In the genomic region with DNA sequence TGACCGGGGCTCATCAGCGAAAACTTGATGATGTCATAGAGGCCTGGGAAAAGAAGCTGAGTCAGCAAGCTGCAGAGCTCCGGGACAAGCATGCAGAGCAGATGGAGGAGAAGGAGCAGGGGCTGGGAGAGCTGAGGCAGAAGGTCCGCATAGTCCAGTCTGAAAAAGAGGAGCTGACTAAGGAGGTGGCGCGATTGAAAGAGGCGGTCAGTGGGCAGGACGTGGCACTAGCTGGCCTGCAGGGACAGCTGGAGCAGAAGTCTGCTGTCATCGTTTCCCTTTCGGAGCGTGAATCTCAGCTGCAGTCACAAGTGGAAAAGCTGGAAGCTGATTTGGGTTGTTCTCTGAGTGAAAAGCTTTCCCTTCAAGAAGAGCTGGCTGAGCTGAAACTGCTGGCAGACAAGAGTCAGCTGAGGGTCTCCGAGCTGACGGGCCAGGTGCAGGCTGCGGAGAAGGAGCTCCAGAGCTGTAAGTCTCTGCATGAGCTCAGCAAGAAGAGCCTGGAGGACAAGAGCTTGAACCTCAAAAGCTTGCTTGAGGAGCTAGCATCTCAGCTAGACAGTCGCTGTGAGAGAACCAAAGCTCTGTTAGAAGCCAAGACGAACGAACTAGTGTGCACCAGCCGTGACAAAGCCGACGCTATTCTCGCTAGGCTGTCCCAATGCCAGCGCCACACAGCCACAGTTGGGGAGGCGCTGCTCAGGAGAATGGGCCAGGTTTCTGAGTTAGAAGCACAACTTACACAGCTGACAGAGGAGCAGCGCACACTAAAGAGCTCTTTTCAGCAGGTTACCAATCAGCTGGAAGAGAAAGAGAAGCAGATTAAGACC, we compare ENCODE assay signal across 8 mouse cellular contexts. TPM values are rescaled to one million over a fixed set of nuclear protein-coding genes. Genes with fewer than 3 reads are reported as not detected.
DNase-seq lines count a peak whose midpoint lies in the region; ATAC-seq lines count a peak whose summit lies in the region.
"Had no signal": no experiment of that assay in that cellular context is flagged by ENCODE, and none has a peak within 500 bp of the region (broad histone marks: within the 10 kb centered on the region; RNA-seq: fewer than 3 reads in every experiment).

No protein-coding gene starts in this region.

- no peaks in the 10 kb centered on the region for H3K4me1 ChIP-seq in midbrain, embryonic 11.5 days (ENCODE audit: control insufficient read depth, insufficient read depth, low read length)
- H3K4me1 ChIP-seq in midbrain, embryonic 15.5 days: no peaks in the 10 kb centered on the region

- ATAC-seq in midbrain, embryonic 11.5 days (ENCODE audit: low FRiP score): no peak
- no peak for ATAC-seq in midbrain, embryonic 15.5 days (replicated peaks)

- DNase-seq in midbrain, embryonic 11.5 days (ENCODE audit: low spot score, missing footprints): peak; percentile 54
- DNase-seq in gastrocnemius, postnatal 25 days: peak; percentile 26
- peak; percentile 43 for DNase-seq in left cerebral cortex, adult 11 months (ENCODE audit: low spot score)
- peak; percentile 31 for DNase-seq in right cerebral cortex, postnatal 14 days
- DNase-seq in spleen, postnatal 36 days (ENCODE audit: low spot score in 2 of 2): no peak
- DNase-seq in spleen, adult 18-20 months: no peak

- peaks cover 33% of the 10 kb centered on the region for H3K36me3 ChIP-seq in midbrain, embryonic 11.5 days (ENCODE audit: control insufficient read depth, insufficient read depth, low read length)
- H3K36me3 ChIP-seq in midbrain, embryonic 15.5 days (replicated peaks): peaks cover 53% of the 10 kb centered on the region

- 78% methylated on average over 24 of the region's 24 CpGs for WGBS in midbrain, embryonic 11.5 days
- 68% methylated on average over 24 of the region's 24 CpGs for WGBS in midbrain, embryonic 15.5 days

- H3K9me3 ChIP-seq in midbrain, embryonic 11.5 days (ENCODE audit: control insufficient read depth, low read length): no peaks in the 10 kb centered on the region
- H3K9me3 ChIP-seq in midbrain, embryonic 15.5 days: no peaks in the 10 kb centered on the region

- no peaks in the 10 kb centered on the region for H3K27me3 ChIP-seq in midbrain, embryonic 11.5 days (ENCODE audit: control insufficient read depth, insufficient read depth, low read length)
- no peaks in the 10 kb centered on the region for H3K27me3 ChIP-seq in midbrain, embryonic 15.5 days (replicated peaks)

- no peak overlapping the region for H3K27ac ChIP-seq in midbrain, embryonic 11.5 days (ENCODE audit: low read depth, low read length)
- no peak overlapping the region for H3K27ac ChIP-seq in midbrain, embryonic 15.5 days

- H3K4me2 ChIP-seq in midbrain, embryonic 11.5 days: no peak overlapping the region
- no peak overlapping the region for H3K4me2 ChIP-seq in midbrain, embryonic 15.5 days

- H3K9ac ChIP-seq in midbrain, embryonic 11.5 days (ENCODE audit: low read length): no peak overlapping the region
- H3K9ac ChIP-seq in midbrain, embryonic 15.5 days: no peak overlapping the region

- no peak overlapping the region for H3K4me3 ChIP-seq in midbrain, embryonic 11.5 days (ENCODE audit: low read depth, low read length)
- H3K4me3 ChIP-seq in midbrain, embryonic 15.5 days: no peak overlapping the region
- H3K4me3 ChIP-seq: myocyte had no signal

RNA-seq across cellular contexts. Expression of a gene that starts 49.3 kb away (rescaled TPM):
- 4.0 and 5.4 TPM in 2 replicates for polyA plus RNA-seq in midbrain, embryonic 11.5 days (2014; fragmentation: Nextera tagmentation; extraction: Ambion mirVana)
- polyA plus RNA-seq in midbrain, embryonic 15.5 days (2015; fragmentation: Nextera tagmentation; extraction: Ambion mirVana): 2.0 and 2.1 TPM in 2 replicates
- total RNA-seq in gastrocnemius, postnatal 25 days (2021): 1 to 10 TPM; 6.9 to 8.3 TPM

RNA-seq across cellular contexts. Expression of a gene that starts 51.1 kb away (rescaled TPM):
- polyA plus RNA-seq in midbrain, embryonic 11.5 days (2014; fragmentation: Nextera tagmentation; extraction: Ambion mirVana): 48.5 and 48.7 TPM in 2 replicates
- 49.9 and 51.3 TPM in 2 replicates for polyA plus RNA-seq in midbrain, embryonic 15.5 days (2015; fragmentation: Nextera tagmentation; extraction: Ambion mirVana)
- total RNA-seq in gastrocnemius, postnatal 25 days (2021): 100 to 1,000 TPM; 243 to 283 TPM

Comparison
In these comparisons a context has a peak if more than half of its experiments do, and no peak if none do; other contexts are left out.
1. DNase-seq: peak in midbrain, embryonic 11.5 days (single experiment), gastrocnemius, postnatal 25 days (single experiment), left cerebral cortex, adult 11 months (single experiment) and right cerebral cortex, postnatal 14 days (single experiment); none in spleen, postnatal 36 days (0 of 2) and spleen, adult 18-20 months (0 of 2).